Mouse (Mus musculus) gastrocnemius, adult 8-10 months (tissue): ENCODE data around the gene Dbn1. TPM values are rescaled to one million over a fixed set of nuclear protein-coding genes. Genes with fewer than 3 reads are reported as not detected.

ENCODE experiments used
- DNase-seq, 2 experiments: peaks; one replicate each; pipeline ENCODE4 v3.0.0; 2022; ENCODE audit warnings: low spot score in 2 of 2
- total RNA-seq, 4 experiments: library from RNA; stranded (reverse); gene quantifications; 2 replicates each; pipeline ENCODE4 v1.2.4; 2022

Gene Dbn1
- total RNA-seq = 1 to 10 TPM; 2.9 to 4.0 (median 3.4) TPM

DNA sequence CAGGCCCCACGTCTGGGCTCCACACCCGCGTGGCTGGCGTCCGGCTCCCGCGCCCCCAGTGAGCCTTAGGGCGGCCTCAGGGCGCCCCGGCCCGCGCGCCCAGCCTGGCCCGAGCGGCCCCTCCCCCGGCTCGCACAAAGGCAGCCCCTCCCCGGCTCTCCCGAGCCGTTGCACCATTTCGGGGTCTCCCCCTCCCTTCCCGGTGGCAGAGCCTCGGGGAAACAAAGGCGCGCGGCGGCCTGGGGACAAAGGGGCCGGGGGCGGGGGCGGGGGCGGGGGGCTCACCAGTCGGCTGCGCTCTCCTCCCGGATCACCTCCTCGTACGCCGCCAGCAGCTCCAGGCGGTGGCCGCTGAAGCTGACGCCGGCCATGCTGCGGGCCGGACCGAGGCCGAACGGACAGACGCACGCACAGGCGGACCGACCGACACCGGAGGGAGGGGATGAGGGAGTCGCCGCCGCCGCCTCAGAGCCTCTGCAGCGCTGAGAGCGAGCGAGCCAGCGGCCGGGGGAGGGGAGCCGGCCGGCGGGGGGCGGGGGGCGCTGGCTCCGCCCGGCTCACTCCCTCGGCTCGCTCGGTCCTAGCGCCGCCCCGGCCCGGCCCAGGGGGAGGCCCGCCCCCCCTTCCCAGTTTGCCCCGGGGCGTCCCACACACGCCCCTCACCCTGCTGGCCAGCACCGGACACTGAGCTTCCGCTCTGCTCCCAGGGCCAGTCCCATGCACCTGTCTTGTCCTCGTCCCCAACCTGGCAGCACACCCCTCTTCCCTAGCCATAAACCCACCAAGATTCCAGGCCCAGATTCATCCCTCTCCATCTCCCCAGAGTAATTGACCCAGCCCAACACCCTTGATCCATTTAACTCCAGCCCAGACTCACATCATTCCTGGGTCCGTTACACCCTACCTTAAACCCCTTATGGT is at the start of gene Dbn1:
Gene Dbn1 (minus strand): TSS at position 534 of the 921 bp plus-strand sequence.
- no peak for DNase-seq

DNA sequence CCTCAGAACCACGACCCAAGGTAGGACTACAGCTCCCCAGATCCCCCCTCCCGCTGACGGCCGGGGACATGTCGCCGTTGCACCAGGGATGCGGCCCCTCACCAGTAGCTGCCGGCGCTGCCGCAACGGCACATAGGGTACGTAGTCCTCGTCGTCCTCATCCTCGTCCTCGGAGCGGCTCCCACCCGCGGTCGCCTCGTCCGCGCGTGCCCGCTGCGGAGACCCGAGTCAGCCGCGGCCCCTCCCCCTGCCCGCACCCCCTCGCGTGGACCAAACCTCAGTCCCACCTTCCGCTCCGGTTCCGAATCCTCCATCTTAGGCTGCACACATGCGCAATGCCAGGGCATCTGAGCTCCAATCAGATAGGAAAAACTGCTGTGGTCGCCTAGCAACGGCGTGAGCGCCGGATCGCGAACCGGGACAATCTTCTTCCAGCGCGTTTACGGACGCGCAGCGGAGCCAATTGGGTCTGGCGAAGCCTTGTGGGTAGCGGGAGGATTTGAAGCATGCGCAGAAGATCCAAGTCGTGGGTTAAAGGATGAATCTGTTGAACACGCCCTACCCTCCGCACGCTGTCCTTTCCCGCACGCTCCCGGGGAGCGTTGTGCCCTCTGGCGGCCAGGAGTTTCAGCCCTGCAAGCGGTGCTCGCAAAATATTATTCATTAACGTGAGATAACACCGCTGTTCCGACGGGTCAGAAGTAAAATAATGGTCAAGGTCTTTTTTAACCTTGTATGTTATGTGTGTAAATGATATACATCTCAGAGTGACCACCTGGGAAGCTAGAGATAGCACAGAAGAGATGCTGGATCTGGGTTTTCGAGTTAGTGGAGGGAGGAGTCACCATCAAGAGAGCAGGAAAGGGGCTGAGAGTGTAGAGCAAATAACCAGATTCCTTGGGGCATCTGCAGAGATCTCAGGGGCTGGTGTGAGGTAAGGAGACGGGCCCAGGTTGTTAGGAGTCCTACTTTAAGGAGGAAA is 48.6 kb upstream of the Dbn1 start, which contains the start of gene Ddx41:
Gene Ddx41 (minus strand): TSS at position 465 of the 982 bp plus-strand sequence.
- DNase-seq = peak; percentile 100

DNA sequence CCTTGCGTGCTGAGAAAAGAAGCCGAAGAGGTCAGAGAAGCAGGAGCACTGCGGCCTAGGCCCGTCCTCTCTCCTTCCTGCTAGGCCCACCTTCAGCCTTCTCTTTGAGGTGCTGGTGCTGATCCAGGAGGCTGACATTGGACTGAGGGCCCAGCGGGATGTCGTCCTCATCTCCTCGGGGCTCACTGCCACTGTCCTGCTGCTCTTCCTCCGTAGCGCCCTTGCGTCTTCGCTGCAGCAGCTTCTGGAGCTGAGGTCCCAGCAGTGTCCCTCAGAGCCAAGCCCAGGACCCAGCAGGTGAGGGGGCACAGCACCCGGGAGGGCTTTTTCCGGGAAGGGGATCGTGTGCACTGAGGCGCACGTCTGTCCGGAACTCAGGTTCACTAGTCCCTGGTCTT is 47.9 kb upstream of the Dbn1 start:
- no peak for DNase-seq

DNA sequence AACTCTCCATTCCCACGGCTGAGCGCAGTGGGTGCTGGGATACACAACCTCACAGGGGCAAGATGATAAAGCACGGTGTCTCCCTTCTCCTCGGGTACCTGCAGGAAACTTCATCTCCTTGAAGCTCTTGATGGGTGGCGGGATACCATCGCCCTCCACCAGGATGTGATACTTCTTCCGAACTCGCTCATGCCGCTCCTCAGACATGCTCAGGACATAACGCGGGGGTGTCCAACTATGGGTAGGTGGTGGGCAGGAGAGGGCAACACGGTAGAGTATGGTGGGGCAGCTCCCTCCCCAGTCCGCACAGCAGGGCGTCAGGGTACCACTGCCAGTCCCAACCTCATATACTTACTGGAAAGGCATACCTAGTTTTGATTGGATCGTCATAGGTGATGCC is 47.3 kb upstream of the Dbn1 start:
- DNase-seq = no peak

DNA sequence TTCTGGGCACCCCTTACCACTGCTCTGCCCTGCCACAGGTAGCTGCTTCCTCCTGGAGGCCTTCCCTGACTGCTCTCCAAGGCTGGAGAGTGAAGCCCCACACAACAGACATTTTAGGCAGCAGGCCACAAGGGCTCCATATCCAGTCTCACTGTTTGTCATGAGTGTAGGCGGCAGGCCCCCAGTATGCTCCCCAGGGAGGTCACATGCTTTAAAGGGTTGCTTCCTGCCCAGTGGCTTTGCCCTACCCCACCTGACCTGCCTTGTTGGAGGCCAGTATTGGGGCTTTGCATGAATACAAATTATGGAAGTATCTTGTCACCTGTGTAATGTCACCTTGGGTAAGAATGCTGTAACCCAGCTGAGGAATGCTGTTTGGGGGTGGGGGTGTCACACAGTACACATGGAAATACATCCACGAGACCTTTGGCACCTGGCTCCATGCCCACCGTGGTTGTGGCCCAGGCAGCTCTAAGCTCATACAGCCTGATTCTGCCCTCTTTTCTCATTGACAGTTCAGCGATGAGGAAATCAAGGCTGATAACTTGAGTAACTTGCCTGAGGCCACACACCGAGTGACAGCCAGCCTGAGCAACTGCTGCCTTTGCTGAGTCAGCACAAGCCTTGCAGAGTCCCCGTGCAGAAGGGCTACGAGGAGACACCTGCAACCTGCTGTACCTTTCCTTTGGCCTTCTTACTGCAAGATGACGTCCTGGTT is 41.4 kb upstream of the Dbn1 start, which contains the start of gene Dok3:
Gene Dok3 (minus strand): TSS at position 99 of the 718 bp plus-strand sequence.
- DNase-seq = no peak

DNA sequence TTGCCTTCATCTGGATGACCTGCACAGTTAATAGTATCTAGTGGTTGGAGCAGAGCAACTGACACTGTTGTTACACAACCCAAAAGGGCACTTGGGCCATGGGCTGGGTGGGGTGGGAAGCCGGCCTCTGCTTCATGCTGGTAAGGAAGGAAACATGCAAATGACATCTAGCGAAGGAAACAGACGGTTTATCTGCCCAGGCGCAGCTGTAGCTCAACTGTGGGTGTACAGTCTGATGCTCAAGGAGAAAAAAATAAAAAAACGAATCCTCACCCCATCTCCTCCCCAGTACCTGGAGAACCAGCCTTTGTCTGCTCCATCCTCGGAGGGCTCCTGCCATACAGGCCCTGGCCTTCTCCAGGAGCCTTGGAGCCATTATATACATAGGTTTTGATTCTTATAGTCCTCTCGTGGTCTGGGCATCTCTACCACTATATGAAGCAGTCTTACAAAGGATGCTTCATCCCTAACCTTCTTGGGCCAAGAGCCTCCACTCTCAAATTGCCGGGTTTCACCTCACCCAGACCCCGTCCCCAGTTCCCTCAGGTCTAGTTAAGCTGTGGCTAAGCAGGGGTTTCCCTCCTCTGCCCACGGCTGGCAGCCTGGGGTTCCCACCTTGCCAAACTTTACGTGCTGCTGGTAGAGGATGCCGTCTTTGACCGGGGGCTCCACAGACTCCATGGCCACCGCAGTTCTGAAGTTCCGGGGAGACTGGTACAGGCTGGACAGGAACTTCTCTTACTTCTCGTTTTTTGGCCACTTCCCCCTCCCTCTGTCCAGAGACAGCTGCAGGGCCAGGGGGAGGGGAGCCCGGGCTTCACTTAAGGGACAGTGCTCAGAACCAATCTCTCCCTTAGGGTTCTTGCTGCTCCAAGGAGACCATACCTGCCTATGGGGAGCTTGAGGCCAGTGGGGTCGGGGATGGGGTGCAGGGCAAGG is 40.2 kb upstream of the Dbn1 start:
- no peak for DNase-seq

DNA sequence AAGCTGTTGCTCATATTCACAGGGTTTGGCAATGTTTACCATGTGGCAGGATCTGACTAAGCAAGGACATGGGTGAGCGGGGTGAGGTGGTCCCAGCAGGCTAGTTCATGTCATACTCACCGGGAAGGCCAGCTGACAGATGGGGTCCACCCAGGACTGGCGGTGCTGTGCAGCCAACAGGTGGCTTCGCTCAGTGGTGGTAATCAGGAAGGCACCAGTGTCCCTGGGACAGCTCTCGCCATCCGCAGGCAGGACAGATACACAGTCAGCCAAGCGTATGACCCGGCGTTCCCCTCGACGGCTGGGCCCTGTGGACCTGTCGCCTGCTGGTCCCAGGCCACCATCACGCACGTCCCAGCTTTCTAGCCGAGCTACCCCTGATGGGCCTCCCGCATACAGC is 39.3 kb upstream of the Dbn1 start:
- no peak for DNase-seq

DNA sequence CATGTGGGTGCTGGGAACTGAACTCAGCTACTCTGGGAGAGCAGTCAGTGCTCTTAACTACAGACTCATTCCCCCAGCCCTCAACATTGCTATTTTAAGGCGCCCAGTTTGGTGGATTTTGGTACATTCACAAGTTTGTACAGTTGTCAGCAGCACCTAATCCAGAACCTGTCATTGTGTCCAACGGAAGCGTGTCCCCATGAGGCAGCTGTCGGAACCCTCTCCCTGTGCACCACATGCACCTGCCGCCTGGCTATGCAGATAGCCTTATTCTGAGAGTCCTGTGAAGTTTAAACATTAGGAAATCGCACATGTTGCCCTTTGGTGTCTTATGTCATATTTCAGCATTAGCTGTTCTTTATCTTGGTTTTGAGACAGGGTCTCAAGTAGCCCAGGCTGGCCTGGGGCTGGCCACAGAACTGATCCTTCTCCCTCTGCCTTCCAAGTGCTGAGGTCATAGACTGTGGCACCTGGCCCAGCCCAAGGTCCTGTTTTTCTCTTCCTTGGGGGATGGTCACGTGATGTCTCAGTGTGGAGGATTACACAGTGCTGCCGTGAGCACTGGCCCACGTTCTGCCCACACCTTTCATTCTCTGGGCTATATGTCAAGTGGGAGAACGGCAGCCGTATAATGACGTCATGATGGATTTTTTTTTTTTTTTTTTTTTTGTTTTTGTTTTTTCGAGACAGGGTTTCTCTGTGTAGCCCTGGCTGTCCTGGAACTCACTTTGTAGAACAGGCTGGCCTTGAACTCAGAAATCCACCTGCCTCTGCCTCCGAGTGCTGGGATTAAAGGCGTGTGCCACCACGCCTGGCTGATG is 38.0 kb upstream of the Dbn1 start:
- DNase-seq = no peak

DNA sequence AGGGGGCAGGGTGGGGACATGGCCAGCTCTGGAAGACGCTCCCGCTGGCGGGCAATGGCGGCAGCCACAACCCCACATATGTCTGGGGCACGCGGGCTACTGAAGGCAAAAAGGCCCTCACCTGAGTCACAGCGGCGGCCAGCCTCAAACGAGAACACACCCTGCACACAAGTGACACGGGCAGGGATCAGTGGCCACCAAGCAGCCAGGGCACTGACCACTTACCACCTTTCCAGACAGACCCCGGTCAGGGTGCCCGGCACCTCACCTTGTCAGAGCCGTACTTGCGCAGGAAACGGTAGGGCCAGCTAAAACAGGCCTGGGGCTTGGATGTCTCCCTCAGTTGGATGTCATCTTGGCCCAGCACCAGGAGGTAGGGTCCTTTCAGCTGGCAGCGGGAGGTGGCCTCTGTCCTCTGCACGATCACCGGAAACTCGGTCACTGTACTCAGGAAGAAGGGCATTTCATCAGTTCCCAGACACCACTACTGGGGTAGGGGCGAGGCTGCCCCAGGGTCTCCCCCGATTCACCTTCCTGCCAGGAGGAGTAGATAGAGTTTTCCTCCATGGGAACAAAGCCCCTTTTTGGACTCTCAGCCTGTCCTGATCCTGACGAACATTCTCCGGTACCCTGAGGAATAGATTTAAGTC is 36.2 kb upstream of the Dbn1 start:
- DNase-seq = no peak

DNA sequence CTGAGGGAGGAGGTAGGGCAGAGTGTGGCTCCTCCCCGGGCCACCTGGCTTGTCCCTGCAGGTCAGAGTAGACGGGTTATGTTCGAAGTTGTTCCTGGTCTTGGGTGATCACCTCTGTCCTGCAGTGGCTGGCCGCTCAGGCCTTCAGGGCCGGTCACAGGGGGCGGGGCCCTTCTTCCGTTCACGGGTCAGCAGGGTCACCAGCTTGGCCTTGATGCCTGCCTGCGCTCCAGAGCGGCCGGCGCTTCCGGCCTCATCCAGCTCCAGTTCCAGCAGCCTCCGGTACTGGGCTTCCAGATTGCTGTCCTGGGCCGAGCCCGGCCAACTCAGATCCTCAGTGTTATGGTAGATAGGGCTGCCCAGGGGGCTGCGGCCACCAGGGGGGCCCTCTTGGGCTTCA is 35.4 kb upstream of the Dbn1 start:
- no peak for DNase-seq

DNA sequence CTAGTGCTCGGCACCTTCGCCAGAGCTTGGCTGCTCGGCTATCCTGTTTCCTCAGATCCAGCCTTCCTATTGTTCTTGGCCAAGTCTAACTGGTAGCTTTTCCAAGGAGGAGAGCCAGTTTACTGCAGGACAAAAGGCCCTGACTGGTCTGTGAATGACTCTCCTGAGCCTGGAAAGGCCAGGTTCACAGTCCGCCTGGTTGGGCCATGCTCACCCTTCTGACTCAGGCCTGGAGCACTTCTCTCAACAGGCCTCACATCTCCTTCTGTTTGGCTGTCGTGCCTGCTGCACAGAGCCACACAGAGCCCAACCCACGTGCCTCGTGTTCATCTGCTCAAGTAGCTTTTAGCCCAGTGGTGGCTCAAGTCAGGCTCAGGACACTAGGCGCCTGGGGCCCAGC is 34.8 kb upstream of the Dbn1 start:
- no peak for DNase-seq

DNA sequence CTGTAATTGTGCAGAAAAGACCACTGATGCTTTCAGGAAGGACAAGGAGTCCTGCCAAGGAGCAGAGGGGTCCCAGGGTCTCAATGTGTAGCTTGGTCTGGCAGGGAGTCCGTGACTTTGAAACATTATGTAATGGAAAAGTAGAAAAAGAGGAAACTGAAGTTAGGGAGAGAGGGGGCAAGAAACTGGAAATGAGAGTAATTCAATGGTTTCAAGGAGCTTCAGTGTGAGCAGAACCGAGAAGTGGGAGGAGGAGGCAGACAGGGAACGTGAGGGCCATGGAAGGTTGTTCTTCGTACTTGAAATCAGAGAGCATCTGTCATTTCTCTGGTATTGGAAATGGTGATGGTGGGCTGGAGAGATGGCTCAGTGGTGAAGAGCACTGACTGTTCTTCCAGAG is 31.7 kb upstream of the Dbn1 start:
- DNase-seq = no peak

DNA sequence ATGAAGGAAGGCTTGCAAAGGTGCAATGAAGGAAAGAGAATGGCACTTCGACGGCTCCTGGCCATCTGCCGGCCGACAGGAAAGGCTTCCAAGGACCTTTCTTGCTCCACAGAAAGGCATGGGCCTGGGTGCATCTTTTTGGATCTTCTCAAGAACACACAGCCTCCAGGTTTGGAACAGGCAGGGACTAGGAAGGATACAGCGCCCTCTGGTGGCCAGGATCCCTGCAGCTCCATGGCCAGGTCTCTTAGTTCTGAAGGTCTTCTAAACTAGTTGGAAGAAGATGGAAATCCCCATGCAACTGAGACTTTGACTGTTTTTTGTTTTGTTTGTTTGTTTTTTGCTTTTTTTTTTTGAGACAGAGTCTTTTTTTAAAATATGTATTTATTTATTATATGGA is 29.0 kb upstream of the Dbn1 start:
- DNase-seq = peak; percentile 79 to 80

DNA sequence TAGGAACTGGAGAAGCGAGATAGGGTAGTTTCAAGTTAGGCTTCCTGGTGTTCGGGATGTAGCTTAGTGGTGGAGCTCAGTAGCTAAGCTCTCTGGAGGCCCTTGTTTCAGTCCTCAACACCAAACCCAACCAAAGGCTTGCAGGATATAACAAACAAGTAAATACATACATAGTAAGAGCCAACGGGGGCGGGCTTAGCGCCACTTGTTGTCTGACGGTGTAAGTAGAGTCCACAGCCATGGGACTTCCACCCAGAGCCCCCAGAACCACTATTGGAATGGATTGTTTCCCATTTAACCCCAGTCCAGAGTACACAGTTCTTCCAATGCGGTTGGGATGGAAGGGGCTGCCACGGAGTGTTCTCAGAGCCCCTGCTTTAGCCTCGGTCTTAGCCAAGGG is 25.9 kb upstream of the Dbn1 start:
- DNase-seq = no peak

DNA sequence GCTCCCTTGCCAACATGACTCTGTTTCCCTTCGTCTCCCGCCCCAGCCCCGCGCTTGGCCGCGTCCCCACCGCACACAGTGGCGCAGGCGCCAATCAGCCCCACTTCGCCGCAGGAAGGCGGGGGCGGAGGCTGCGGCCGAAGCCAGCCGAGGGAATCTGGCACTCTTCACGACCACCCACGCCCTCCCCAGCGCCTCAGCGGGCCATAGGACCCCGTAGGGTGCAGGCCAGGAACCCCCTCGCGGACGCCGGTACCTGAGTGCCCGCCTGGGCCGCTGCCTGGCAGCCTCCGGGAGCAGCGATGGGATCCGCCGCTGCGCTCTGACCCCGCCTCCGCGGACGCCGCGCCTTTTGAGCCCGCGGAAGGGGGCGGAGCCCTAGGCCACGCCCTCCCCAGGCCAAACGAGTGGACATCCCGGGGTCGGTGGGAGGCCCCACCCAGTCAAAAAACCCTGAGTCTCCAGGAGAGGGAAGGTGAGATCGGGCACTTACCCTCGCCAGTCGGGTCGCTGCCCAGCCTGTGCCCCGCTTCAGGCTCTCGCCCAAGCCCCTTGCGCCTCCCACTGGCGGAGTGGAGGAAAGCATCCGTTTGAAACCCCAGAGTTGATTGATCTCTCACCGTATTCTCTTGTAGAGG is 25.3 kb upstream of the Dbn1 start, which contains the start of gene Pdlim7:
Gene Pdlim7 (minus strand): TSS at position 566 of the 638 bp plus-strand sequence.
- peak; percentile 94 to 95 for DNase-seq

DNA sequence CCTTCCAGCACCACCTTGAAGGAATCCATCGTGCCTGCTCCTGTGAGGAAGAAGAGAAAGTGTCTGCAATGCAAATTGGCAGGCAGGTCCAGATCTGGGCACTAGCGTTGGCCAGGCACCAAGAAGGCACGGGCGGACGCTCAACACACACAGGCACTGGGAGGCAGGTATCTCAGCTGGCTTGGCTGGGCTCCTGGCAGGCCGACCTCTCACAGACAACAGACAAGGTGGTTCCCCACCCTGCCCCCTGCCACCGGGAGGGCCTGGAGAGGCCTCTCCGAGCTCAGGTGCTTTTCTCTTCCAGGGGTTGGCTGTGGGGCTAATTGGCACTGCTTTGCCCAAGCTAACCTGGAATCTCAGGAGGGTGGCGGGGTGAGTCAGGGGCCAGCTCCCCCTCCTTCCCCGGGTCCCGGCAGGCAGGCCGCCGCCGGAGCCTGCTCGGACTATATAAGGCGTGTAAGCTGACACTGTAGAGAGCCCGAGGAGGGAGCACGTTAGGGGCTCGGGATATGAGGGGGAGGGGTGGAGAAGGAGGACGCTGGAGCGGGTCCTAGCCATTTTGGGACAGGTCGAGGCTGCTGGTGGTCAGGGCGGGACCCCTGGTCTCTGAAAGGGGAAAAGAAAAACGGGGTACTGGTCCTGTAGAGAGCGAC is 24.6 kb upstream of the Dbn1 start:
- peak; percentile 65 to 80 for DNase-seq

DNA sequence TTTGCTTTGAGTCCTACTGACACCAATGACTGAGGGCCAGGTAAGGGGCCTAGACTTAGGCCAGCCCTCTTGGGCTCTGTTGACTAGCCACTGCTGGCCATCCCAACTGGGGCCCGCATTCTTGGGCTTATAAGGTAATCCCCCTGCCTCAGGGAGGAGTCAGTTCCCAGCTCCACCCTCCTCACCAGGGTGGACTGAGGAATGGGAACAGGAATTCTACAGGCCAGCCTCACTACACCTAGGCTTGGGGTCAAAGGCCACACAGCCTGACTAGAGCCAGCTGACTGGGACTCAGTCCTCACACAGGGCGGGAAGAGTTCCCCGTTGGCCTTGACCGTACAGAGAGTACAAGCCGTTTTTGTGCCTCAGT is 23.6 kb upstream of the Dbn1 start:
- no peak for DNase-seq
